Mouse (Mus musculus) kidney, adult 2 months (tissue): ENCODE results near the gene Acvr1b. TPM values are rescaled to one million over a fixed set of nuclear protein-coding genes. Genes with fewer than 3 reads are reported as not detected.

Source experiments
- DNase-seq: peaks from one replicate; pipeline ENCODE4 v3.0.0; 2021
- H3K27ac ChIP-seq: fragments of 200-500 bp; 2 replicates; pipeline ENCODE4 v1.5.1; 2012; ENCODE audit warnings: low read depth, low read length, control low read depth, inconsistent platforms; ENCODE audit not compliant: insufficient read depth
- H3K27me3 ChIP-seq: fragments of 200-500 bp; replicated peaks from 2 replicates; pipeline ENCODE4 v1.6.1; 2012; ENCODE audit warnings: mild to moderate bottlenecking, moderate library complexity, low read length, inconsistent platforms; ENCODE audit not compliant: control insufficient read depth, insufficient read depth
- H3K36me3 ChIP-seq: fragments of 200-500 bp; 2 replicates; pipeline ENCODE4 v1.6.1; 2012; ENCODE audit warnings: mild to moderate bottlenecking, moderate library complexity, low read length, inconsistent platforms; ENCODE audit not compliant: control insufficient read depth, insufficient read depth
- H3K4me1 ChIP-seq: fragments of 200-500 bp; 2 replicates; pipeline ENCODE4 v1.6.1; 2011; ENCODE audit warnings: low read length; ENCODE audit not compliant: control insufficient read depth, insufficient read depth
- H3K4me3 ChIP-seq: fragments of 200-500 bp; 2 replicates; pipeline ENCODE4 v1.5.1; 2011; ENCODE audit warnings: mild to moderate bottlenecking, low read depth, low read length, control low read depth; ENCODE audit not compliant: insufficient read depth
- CTCF ChIP-seq: fragments of 200-500 bp; conservative IDR thresholded peaks from 2 replicates; pipeline ENCODE4 v1.5.1; 2011; ENCODE audit warnings: low read depth, mild to moderate bottlenecking, control low read depth, low read length, moderate library complexity, mixed read lengths; ENCODE audit not compliant: insufficient read depth, insufficient read length
- POLR2A ChIP-seq: fragments of 200-500 bp; IDR thresholded peaks from one replicate; pipeline ENCODE4 v1.6.1; 2011; ENCODE audit warnings: low read depth, low read length, control low read depth
- WGBS: fragments of 180-500 bp; shearing (Covaris S2); methylation state at CpG from one replicate; pipeline ENCODE4 v1.1.7; 2018; 5-methylcytosine and 5-hydroxymethylcytosine counted together
- polyA plus RNA-seq: library from polyadenylated mRNA; depleted of rRNA; stranded (reverse); fragments of >200 nt; gene quantifications from 2 replicates; pipeline ENCODE4 v1.2.3, GENCODE M21; 2012

The Acvr1b gene
- polyA plus RNA-seq, 1 experiment, result 37.2 TPM

GRCm38 (mm10) chr15:101244012-101244411, 70.1 kb downstream of the Acvr1b start:
- DNase-seq, result no peak
- H3K27ac ChIP-seq, result no peak overlapping the region

GRCm38 (mm10) chr15:101246231-101247154, 72.6 kb downstream of the Acvr1b start:
- peaks cover 3% of the 10 kb centered on the region; the same call in 1 of the 2 replicates for H3K4me1 ChIP-seq
- DNase-seq, result peak; percentile 99
- no peaks in the 10 kb centered on the region for H3K36me3 ChIP-seq
- H3K27ac ChIP-seq, result peak overlapping the region; percentile 64
- H3K27me3 ChIP-seq, result no peaks in the 10 kb centered on the region
- 1% methylated on average over 56 of the region's 56 CpGs for WGBS
- H3K4me3 ChIP-seq, result peak overlapping the region; percentile 26
- TF ChIP-seq POLR2A (peak; percentile 30), CTCF (peak; percentile 25; the same call in 1 of the 2 replicates)

More at GRCm38 (mm10) chr15:101244012-101244411, 70.1 kb downstream of the Acvr1b start:
- Histone ChIP-seq H3K4me1 (peaks cover 6% of the 10 kb centered on the region; the same call in 1 of the 2 replicates), H3K27me3 (no peaks in the 10 kb centered on the region), H3K36me3 (no peaks in the 10 kb centered on the region), H3K4me3 (no peak overlapping the region)
- 77% methylated on average over 3 of the region's 3 CpGs for WGBS
- TF ChIP-seq POLR2A (no peak), CTCF (no peak)

- no peak overlapping the region for H3K27ac ChIP-seq
- no peaks in the 10 kb centered on the region for H3K36me3 ChIP-seq
- no peaks in the 10 kb centered on the region for H3K27me3 ChIP-seq
- H3K4me3 ChIP-seq, result no peak overlapping the region
- DNase-seq, result no peak
- 83% methylated on average over 1 of the region's 1 CpGs for WGBS
- H3K4me1 ChIP-seq, result no peaks in the 10 kb centered on the region; the same call in 1 of the 2 replicates
- TF ChIP-seq CTCF, result no peak
- no peak for TF ChIP-seq POLR2A
Observed at GRCm38 (mm10) chr15:101247155-101247498, 73.3 kb downstream of the Acvr1b start.

- 81% methylated on average over 5 of the region's 5 CpGs for WGBS
- Histone ChIP-seq H3K27me3 (no peaks in the 10 kb centered on the region), H3K4me3 (no peak overlapping the region), H3K4me1 (peaks cover 4% of the 10 kb centered on the region; the same call in 1 of the 2 replicates), H3K27ac (no peak overlapping the region), H3K36me3 (no peaks in the 10 kb centered on the region)
- TF ChIP-seq CTCF, result no peak
- no peak for TF ChIP-seq POLR2A
- DNase-seq, result no peak
Observed at GRCm38 (mm10) chr15:101248029-101248710, 74.3 kb downstream of the Acvr1b start.

GRCm38 (mm10) chr15:101250220-101250800, 76.4 kb downstream of the Acvr1b start:
- H3K27ac ChIP-seq, result no peak overlapping the region
- no peak for DNase-seq
- no peaks in the 10 kb centered on the region for H3K27me3 ChIP-seq
- TF ChIP-seq POLR2A (no peak), CTCF (no peak)
- no peaks in the 10 kb centered on the region for H3K36me3 ChIP-seq
- peaks cover 5% of the 10 kb centered on the region; the same call in 1 of the 2 replicates for H3K4me1 ChIP-seq
- no peak overlapping the region for H3K4me3 ChIP-seq
- WGBS, result 67% methylated on average over 9 of the region's 9 CpGs

GRCm38 (mm10) chr15:101251930-101252329, 78.1 kb downstream of the Acvr1b start:
- WGBS, result 96% methylated on average over 5 of the region's 5 CpGs
- no peak for DNase-seq
- no peaks in the 10 kb centered on the region for H3K36me3 ChIP-seq
- H3K4me3 ChIP-seq, result no peak overlapping the region
- H3K4me1 ChIP-seq, result peaks cover 5% of the 10 kb centered on the region; the same call in 1 of the 2 replicates
- no peak overlapping the region for H3K27ac ChIP-seq
- no peaks in the 10 kb centered on the region for H3K27me3 ChIP-seq
- TF ChIP-seq CTCF (no peak), POLR2A (no peak)
